Mouse (Mus musculus) forebrain, embryonic 16.5 days (tissue): ENCODE data around the gene Grip1. TPM values are rescaled to one million over a fixed set of nuclear protein-coding genes. Genes with fewer than 3 reads are reported as not detected.

Source experiments
- ATAC-seq: fragments of 200-750 bp; cut with Nextera tagmentation; 2 replicates; pipeline ENCODE4 v1.8.0; 2017; ENCODE audit warnings: mild to moderate bottlenecking, moderate library complexity
- H3K27ac ChIP-seq: fragments of 300-500 bp; sonication (generic); 2 replicates; pipeline ENCODE4 v1.5.1; 2014; ENCODE audit warnings: low read length, control low read depth
- H3K27me3 ChIP-seq: fragments of 300-500 bp; sonication (generic); replicated peaks from 2 replicates; pipeline ENCODE4 v1.6.1; 2014; ENCODE audit warnings: low read length; ENCODE audit not compliant: control insufficient read depth, insufficient read depth
- H3K36me3 ChIP-seq: fragments of 300-500 bp; sonication (generic); 2 replicates; pipeline ENCODE4 v1.6.1; 2014; ENCODE audit not compliant: control insufficient read depth, insufficient read depth
- H3K4me1 ChIP-seq: fragments of 300-500 bp; sonication (generic); replicated peaks from 2 replicates; pipeline ENCODE4 v1.6.1; 2014; ENCODE audit warnings: low read length; ENCODE audit not compliant: control insufficient read depth, insufficient read depth
- H3K4me2 ChIP-seq: fragments of 300-500 bp; sonication (generic); 2 replicates; pipeline ENCODE4 v1.6.1; 2014; ENCODE audit warnings: mild to moderate bottlenecking, low read length, control low read depth
- H3K4me3 ChIP-seq: fragments of 300-500 bp; sonication (generic); replicated peaks from 2 replicates; pipeline ENCODE4 v1.5.1; 2014; ENCODE audit warnings: mild to moderate bottlenecking, low read length, control low read depth
- H3K9ac ChIP-seq: fragments of 300-500 bp; sonication (generic); replicated peaks from 2 replicates; pipeline ENCODE4 v1.6.1; 2014; ENCODE audit warnings: low read depth, low read length, control low read depth
- H3K9me3 ChIP-seq: fragments of 300-500 bp; sonication (generic); 2 replicates; pipeline ENCODE4 v1.6.1; 2016; ENCODE audit warnings: low read length; ENCODE audit not compliant: control insufficient read depth
- WGBS: fragments of 180-500 bp; shearing (Covaris S2); extraction: QIAGEN DNeasy Blood & Tissue Kit; methylation state at CpG from one replicate; pipeline ENCODE4 v1.1.7; 2014; 5-methylcytosine and 5-hydroxymethylcytosine counted together
- polyA plus RNA-seq: library from polyadenylated mRNA; unstranded; fragments of >200 nt; fragmentation: Nextera tagmentation; extraction: Ambion mirVana; gene quantifications from 2 replicates; pipeline ENCODE4 v1.2.1, GENCODE M21; 2015

Gene Grip1
- polyA plus RNA-seq, 1 experiment from 2014 or later, result 20.1 TPM

- ATAC-seq, result no peak
- Histone ChIP-seq H3K9ac (no peak overlapping the region), H3K4me2 (no peak overlapping the region), H3K36me3 (no peaks in the 10 kb centered on the region), H3K4me3 (no peak overlapping the region), H3K27me3 (no peaks in the 10 kb centered on the region), H3K27ac (no peak overlapping the region), H3K4me1 (0 out of 2 replicates have a peak, but pooled peaks cover 4% of the 10 kb centered on the region), H3K9me3 (no peaks in the 10 kb centered on the region)
- 65% methylated on average over 4 of the region's 4 CpGs for WGBS
These were observed 479.2 kb downstream of the Grip1 start for GRCm38 (mm10) chr10:119932794-119933193.

DNA sequence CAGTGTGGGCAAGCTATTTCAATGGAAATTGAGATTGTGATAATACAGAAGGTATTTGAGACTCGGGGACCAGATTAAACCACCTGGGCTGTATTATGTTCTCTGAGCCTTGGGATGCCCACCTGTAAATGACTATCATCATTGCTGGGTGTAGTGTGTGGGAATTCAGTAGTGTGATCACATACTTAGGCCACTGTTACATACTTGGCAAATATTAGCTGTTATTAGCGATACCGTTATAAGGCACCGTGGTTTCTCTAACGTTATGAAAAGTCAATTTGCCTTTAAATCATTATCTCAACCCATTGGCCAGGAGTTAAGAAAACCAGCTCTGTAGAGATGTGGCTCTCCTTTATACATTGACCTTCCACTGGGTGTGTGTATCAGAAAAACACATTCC, 479.7 kb downstream of the Grip1 start:
- Histone ChIP-seq H3K27me3 (no peaks in the 10 kb centered on the region), H3K9ac (no peak overlapping the region), H3K27ac (no peak overlapping the region), H3K4me2 (no peak overlapping the region), H3K4me3 (no peak overlapping the region), H3K9me3 (no peaks in the 10 kb centered on the region), H3K36me3 (no peaks in the 10 kb centered on the region), H3K4me1 (0 out of 2 replicates have a peak, but pooled peaks cover 4% of the 10 kb centered on the region)
- 93% methylated on average over 5 of the region's 5 CpGs for WGBS
- no peak for ATAC-seq

GRCm38 (mm10) chr10:119935231-119935630, 481.6 kb downstream of the Grip1 start:
- H3K9me3 ChIP-seq, result no peaks in the 10 kb centered on the region
- H3K9ac ChIP-seq, result no peak overlapping the region
- ATAC-seq, result no peak
- H3K4me3 ChIP-seq, result no peak overlapping the region
- H3K27me3 ChIP-seq, result no peaks in the 10 kb centered on the region
- H3K27ac ChIP-seq, result no peak overlapping the region
- H3K4me2 ChIP-seq, result no peak overlapping the region
- 0 out of 2 replicates have a peak, but pooled peaks cover 4% of the 10 kb centered on the region for H3K4me1 ChIP-seq
- 85% methylated on average over 6 of the region's 6 CpGs for WGBS
- H3K36me3 ChIP-seq, result no peaks in the 10 kb centered on the region

DNA sequence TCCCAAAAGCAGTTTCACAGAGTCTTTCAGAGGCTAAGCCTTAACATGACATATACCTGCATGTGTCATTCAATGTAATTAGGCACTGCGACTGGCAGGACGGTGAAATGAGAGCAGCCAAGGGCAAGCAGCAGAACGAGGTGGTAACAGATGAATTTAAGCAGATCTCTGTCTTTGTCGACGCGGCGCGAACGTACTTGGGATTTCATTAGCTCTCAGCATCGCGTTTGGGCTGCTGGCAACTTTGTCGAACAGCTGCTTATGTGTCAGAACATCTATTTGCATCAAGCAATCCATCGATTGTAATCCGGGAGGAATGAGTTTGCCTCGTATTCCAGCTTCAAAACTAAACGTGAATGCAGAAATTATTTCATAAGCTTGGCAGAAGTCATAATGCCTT, 483.9 kb downstream of the Grip1 start:
- no peak overlapping the region for H3K4me3 ChIP-seq
- no peaks in the 10 kb centered on the region for H3K36me3 ChIP-seq
- WGBS, result 43% methylated on average over 16 of the region's 16 CpGs
- 0 out of 2 replicates have a peak overlapping the region, but pooled peaks have one; percentile 55 for H3K27ac ChIP-seq
- peak overlapping the region; percentile 29 for H3K4me2 ChIP-seq
- no peaks in the 10 kb centered on the region for H3K27me3 ChIP-seq
- 0 out of 2 replicates have a peak, but pooled peaks have one; percentile 20 for ATAC-seq
- H3K4me1 ChIP-seq, result 0 out of 2 replicates have a peak, but pooled peaks cover 4% of the 10 kb centered on the region
- no peaks in the 10 kb centered on the region for H3K9me3 ChIP-seq
- no peak overlapping the region for H3K9ac ChIP-seq

- Histone ChIP-seq H3K4me2 (no peak overlapping the region), H3K9me3 (no peaks in the 10 kb centered on the region), H3K9ac (no peak overlapping the region), H3K4me1 (no peaks in the 10 kb centered on the region), H3K36me3 (no peaks in the 10 kb centered on the region), H3K4me3 (no peak overlapping the region), H3K27me3 (no peaks in the 10 kb centered on the region), H3K27ac (no peak overlapping the region)
- no peak for ATAC-seq
- 88% methylated on average over 8 of the region's 8 CpGs for WGBS
These were observed 490.3 kb downstream of the Grip1 start for GRCm38 (mm10) chr10:119943906-119944305.

GRCm38 (mm10) chr10:119951460-119951859, 497.8 kb downstream of the Grip1 start:
- no peak overlapping the region for H3K9ac ChIP-seq
- WGBS, result 88% methylated on average over 6 of the region's 6 CpGs
- ATAC-seq, result no peak
- H3K4me3 ChIP-seq, result no peak overlapping the region
- no peaks in the 10 kb centered on the region for H3K4me1 ChIP-seq
- H3K4me2 ChIP-seq, result no peak overlapping the region
- H3K27me3 ChIP-seq, result no peaks in the 10 kb centered on the region
- H3K36me3 ChIP-seq, result no peaks in the 10 kb centered on the region
- H3K27ac ChIP-seq, result no peak overlapping the region
- no peaks in the 10 kb centered on the region for H3K9me3 ChIP-seq

- Histone ChIP-seq H3K9me3 (no peaks in the 10 kb centered on the region), H3K9ac (no peak overlapping the region), H3K27ac (no peak overlapping the region), H3K36me3 (no peaks in the 10 kb centered on the region), H3K4me2 (no peak overlapping the region), H3K4me3 (no peak overlapping the region), H3K27me3 (no peaks in the 10 kb centered on the region), H3K4me1 (no peaks in the 10 kb centered on the region)
- ATAC-seq, result peak; percentile 80
- 69% methylated on average over 17 of the region's 17 CpGs for WGBS
These were observed 503.8 kb downstream of the Grip1 start for GRCm38 (mm10) chr10:119957260-119957955.

DNA sequence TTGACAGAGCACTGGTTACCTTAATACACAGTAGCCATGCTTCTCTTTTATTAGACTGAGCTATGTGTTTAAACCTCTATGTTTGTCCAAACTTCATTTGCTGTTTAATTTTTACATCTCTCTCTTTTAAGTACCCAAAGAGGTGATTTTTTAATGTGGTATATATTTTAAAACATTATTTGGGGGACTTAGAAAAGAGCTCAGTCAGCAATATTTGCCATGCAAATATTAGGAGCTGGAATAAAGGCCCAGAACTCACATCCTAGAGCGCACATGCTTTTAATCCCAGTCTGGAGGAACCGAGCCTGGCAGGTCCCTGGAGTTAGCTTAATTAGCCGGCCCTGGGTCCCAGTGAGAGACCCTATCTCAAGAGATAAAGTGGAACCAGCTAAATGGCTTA, 507.3 kb downstream of the Grip1 start:
- H3K36me3 ChIP-seq, result no peaks in the 10 kb centered on the region
- no peak overlapping the region for H3K9ac ChIP-seq
- ATAC-seq, result no peak
- no peaks in the 10 kb centered on the region for H3K9me3 ChIP-seq
- H3K4me1 ChIP-seq, result peaks cover 5% of the 10 kb centered on the region; the same call in 1 of the 2 replicates
- H3K27me3 ChIP-seq, result no peaks in the 10 kb centered on the region
- 59% methylated on average over 3 of the region's 3 CpGs for whole genome bisulfite sequencing
- H3K4me2 ChIP-seq, result no peak overlapping the region
- H3K4me3 ChIP-seq, result no peak overlapping the region
- H3K27ac ChIP-seq, result no peak overlapping the region

GRCm38 (mm10) chr10:119966321-119966720, 512.7 kb downstream of the Grip1 start:
- ATAC-seq, result peak; percentile 40; the same call in 1 of the 2 replicates
- no peak overlapping the region for H3K27ac ChIP-seq
- peaks cover 6% of the 10 kb centered on the region; the same call in 1 of the 2 replicates for H3K4me1 ChIP-seq
- no peaks in the 10 kb centered on the region for H3K27me3 ChIP-seq
- H3K4me3 ChIP-seq, result no peak overlapping the region
- H3K36me3 ChIP-seq, result no peaks in the 10 kb centered on the region
- WGBS, result 15% methylated on average over 8 of the region's 8 CpGs
- H3K9ac ChIP-seq, result no peak overlapping the region
- H3K4me2 ChIP-seq, result no peak overlapping the region
- H3K9me3 ChIP-seq, result no peaks in the 10 kb centered on the region
